Mouse (Mus musculus): ENCODE data around the gene Prdx6. TPM values are rescaled to one million over a fixed set of nuclear protein-coding genes. Genes with fewer than 3 reads are reported as not detected.

Gene Prdx6
- 314 and 331 TPM in 2 replicates for polyA plus RNA-seq (2016; fragmentation: Nextera tagmentation; extraction: Ambion mirVana)

DNA sequence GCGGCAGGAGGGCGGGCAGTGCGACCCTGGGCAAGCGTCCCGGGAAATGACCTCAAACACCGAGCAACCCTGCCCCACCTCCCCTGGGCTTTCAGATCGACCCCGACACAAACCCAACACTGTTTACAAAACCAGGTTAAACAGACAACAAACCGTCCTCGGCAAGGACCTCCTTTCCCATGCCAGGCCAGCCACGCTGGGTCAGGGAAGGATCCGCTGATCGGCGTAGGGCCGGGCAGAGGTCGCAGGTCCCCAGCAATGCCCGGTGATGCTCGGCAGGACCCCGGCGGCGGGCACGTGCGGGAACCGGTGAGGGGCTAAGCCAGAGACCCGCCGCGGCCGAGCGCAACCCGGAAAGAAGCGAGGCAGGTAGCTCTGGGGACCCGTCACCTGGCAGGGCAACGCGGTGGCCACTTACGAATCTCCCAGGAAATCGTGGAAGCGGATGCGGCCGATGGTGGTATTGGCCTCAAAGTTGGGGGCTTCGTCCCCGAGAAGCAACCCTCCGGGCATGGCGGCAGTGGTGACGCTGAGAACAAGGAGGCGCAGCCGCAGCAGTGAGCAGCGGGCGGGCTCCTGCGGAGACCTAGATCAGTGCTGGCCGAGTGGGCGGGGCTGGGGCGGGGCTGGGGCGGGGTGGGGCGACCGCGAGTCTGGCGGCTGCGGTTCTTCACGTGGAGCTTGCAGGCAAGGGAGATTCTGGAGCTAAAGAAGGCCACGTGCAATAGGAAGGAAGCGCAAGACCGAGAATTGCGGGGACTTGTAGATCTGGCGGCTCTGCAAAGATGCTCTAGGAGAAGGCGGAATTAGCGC lies at the start of gene Prdx6:
Prdx6 (minus strand) TSS at position 616 of the 813 bp plus-strand sequence.
- Histone ChIP-seq H3K4me2 (replicated peaks) (peak within 1 kb of the TSS; percentile 60), H3K27me3 (peaks cover 6% of the 10 kb centered on the region; the same call in 1 of the 2 replicates), H3K4me3 (peak within 1 kb of the TSS; percentile 79), H3K36me3 (no peaks in the 10 kb centered on the region), H3K27ac (peak within 1 kb of the TSS; percentile 62), H3K9ac (peak within 1 kb of the TSS; percentile 85), H3K4me1 (peaks cover 25% of the 10 kb centered on the region), H3K9me3 (replicated peaks) (no peaks in the 10 kb centered on the region)
- under 1% methylated on average over 66 of the region's 66 CpGs for WGBS
- ATAC-seq (ENCODE audit: low FRiP score), result peak; percentile 97

DNA sequence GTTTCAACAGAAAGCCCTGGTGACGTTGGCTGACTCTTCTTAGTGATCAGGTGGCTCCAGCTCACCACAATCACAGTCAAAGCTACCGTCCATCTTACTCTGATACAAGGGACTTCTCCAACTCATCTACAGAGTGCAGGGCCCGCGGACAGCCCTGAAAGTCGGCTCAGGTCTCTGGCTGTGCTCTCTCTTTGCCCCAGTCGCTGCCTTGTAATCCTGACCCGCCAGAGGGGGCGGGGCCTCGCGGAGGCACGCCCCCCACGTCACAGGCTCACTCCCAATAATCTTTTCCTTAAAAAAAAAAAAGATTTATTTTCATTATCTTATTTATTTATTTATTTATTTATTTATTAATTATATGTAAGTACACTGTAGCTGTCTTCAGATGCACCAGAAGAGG lies 37.2 kb upstream of the Prdx6 start:
- 0 out of 2 replicates have a peak, but pooled peaks cover 3% of the 10 kb centered on the region for H3K9me3 ChIP-seq (replicated peaks)
- H3K27ac ChIP-seq, result no peak overlapping the region
- H3K9ac ChIP-seq, result no peak overlapping the region
- no peaks in the 10 kb centered on the region for H3K27me3 ChIP-seq
- H3K4me2 ChIP-seq (replicated peaks), result no peak overlapping the region
- no peaks in the 10 kb centered on the region for H3K4me1 ChIP-seq
- H3K4me3 ChIP-seq, result no peak overlapping the region
- WGBS, result 53% methylated on average over 12 of the region's 12 CpGs
- no peak for ATAC-seq (ENCODE audit: low FRiP score)
- no peaks in the 10 kb centered on the region for H3K36me3 ChIP-seq

DNA sequence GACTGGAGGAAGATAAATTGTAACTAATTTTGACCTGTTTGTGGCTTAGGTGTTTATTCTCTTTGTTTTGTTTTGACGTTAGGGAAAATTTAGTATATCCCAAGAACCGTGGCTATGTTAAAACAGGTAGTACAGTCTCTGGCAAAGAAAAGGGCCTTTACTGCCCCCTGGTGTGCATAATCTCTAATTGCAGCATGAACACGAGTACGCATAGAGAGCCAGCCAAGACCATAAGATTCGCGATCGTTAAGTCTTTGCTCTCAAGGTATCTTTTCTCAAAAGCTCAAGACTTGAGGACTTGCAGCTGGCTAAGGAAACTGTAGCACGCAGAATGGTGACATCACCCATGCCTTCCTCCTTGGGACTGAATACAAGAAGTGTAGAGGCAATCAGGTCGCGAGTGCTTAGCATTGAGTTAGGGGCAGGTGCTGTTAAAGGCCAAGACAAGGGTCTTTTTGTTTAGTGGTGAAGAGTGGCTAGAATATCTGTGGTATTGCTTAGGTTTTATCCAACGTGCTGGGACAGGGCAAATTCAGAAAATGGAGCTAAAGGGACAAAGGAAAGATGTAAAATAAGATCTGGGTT lies 35.8 kb upstream of the Prdx6 start:
- Histone ChIP-seq H3K4me3 (no peak overlapping the region), H3K36me3 (no peaks in the 10 kb centered on the region), H3K9ac (no peak overlapping the region), H3K9me3 (replicated peaks) (0 out of 2 replicates have a peak, but pooled peaks cover 3% of the 10 kb centered on the region), H3K4me2 (replicated peaks) (no peak overlapping the region), H3K27me3 (no peaks in the 10 kb centered on the region), H3K4me1 (no peaks in the 10 kb centered on the region), H3K27ac (no peak overlapping the region)
- ATAC-seq (ENCODE audit: low FRiP score), result peak; percentile 52; the same call in 1 of the 2 replicates
- WGBS, result 34% methylated on average over 11 of the region's 11 CpGs

DNA sequence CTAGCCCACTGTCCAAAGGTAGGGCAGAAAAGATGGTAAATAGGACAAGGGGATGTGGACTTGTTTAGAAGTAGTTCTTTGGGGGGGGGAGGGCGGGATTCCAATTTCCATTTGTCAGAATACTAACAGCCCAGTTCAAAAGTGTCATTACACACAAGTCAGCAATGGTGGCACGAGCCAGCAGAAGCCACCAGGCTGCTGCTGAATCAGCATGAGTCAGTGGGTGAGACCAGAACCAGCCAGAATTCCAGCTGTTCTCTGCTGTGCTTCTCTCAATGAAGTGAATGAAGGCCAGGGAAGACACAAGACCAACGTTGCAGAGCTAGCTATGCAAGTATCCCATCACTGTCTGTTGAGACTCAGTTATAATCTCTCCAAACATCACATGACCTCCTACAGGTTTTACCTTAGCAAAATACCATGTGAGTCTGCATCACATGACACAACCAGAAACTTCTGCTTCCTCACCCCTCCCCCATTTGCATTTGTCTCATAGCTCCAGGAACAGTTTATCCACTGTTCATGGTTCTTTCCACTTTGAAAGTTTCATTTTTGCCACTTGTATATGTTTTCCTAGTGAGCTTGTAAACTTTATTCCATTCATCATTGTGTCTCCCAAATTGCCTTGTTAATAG lies 30.2 kb upstream of the Prdx6 start:
- Histone ChIP-seq H3K27ac (no peak overlapping the region), H3K4me3 (no peak overlapping the region), H3K9me3 (replicated peaks) (no peaks in the 10 kb centered on the region), H3K27me3 (no peaks in the 10 kb centered on the region), H3K4me2 (replicated peaks) (no peak overlapping the region), H3K9ac (no peak overlapping the region), H3K36me3 (no peaks in the 10 kb centered on the region), H3K4me1 (no peaks in the 10 kb centered on the region)
- ATAC-seq (ENCODE audit: low FRiP score), result no peak
- 80% methylated on average over 3 of the region's 3 CpGs for WGBS

DNA sequence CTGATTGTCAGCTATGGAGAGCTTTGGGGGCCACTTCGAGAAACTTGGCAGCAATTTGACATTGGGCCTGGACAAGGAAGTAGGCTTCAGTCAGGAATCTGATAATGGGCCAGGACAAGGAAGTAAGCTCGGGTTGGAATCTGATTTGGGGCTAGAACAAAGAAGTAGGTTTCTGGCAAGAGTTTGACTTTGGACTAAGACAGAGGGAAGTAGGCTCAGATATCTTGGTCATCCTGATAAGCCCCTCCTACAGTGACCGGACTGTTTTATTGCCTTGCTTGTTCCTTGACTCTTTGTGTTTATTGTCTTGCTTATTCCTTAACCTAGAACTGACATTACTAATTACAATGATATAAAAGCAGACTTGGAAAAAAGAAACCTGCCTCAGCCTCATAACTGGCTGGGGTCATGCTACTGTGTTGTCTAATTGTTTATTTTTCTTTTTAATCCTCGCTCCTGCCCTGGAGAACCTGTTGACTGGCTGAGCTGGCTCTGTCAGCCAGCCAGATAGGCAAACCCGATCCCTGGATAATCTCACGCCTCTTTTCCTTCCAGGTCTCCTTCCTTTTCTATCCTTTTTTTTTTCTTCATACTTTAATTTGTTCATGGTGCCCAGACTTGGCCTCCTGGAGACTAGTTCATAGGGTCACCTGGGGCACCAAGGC lies 28.4 kb upstream of the Prdx6 start:
- ATAC-seq (ENCODE audit: low FRiP score), result no peak
- Histone ChIP-seq H3K9me3 (replicated peaks) (no peaks in the 10 kb centered on the region), H3K9ac (no peak overlapping the region), H3K36me3 (no peaks in the 10 kb centered on the region), H3K27me3 (no peaks in the 10 kb centered on the region), H3K4me1 (no peaks in the 10 kb centered on the region), H3K4me2 (replicated peaks) (no peak overlapping the region), H3K27ac (no peak overlapping the region), H3K4me3 (no peak overlapping the region)
- 73% methylated on average over 6 of the region's 6 CpGs for WGBS

DNA sequence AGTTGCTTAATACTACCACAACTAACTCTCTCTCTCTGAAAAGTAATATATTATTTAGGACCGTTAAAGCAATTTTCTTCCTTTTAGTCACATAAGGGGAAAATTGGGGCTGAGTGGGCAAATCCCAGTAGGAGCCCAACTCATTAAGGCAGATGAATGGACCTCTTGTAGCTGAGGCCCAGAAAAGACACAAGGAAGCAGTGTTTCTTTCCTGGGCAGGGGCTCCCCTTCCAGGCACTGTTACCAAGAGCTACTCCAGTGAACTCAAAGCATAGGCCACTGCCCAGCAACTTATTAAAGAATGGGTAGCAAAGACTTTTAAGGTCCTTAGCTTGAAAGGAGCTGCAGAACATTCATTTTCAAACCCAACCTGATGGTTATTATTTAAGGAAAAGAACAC lies 22.5 kb upstream of the Prdx6 start:
- H3K36me3 ChIP-seq, result no peaks in the 10 kb centered on the region
- no peaks in the 10 kb centered on the region for H3K27me3 ChIP-seq
- no peak for ATAC-seq (ENCODE audit: low FRiP score)
- H3K4me1 ChIP-seq, result no peaks in the 10 kb centered on the region
- no peak overlapping the region for H3K4me3 ChIP-seq
- no peak overlapping the region for H3K4me2 ChIP-seq (replicated peaks)
- H3K9me3 ChIP-seq (replicated peaks), result no peaks in the 10 kb centered on the region
- no peak overlapping the region for H3K27ac ChIP-seq
- no peak overlapping the region for H3K9ac ChIP-seq
- whole genome bisulfite sequencing, result 30% methylated on average over 1 of the region's 1 CpGs

DNA sequence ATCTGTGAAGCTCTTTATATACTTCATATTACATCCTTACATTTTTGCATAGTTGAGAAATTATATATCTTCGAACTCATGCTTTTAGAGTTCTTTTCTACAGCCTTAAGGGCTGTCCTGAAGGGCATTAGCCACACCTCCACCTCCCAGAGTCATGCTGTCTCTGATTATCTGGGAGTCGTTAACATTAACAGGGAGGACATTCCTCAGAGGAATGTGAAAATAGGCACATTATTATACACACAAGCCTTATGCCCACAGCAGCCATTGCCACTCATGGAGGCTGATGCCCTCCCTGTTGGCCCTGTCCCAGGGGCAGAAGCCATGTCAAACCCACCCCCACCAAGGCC lies 20.4 kb upstream of the Prdx6 start:
- Histone ChIP-seq H3K4me3 (no peak overlapping the region), H3K4me1 (no peaks in the 10 kb centered on the region), H3K27me3 (no peaks in the 10 kb centered on the region), H3K4me2 (replicated peaks) (no peak overlapping the region), H3K9ac (no peak overlapping the region), H3K27ac (no peak overlapping the region), H3K9me3 (replicated peaks) (no peaks in the 10 kb centered on the region), H3K36me3 (no peaks in the 10 kb centered on the region)
- 69% methylated on average over 2 of the region's 2 CpGs for WGBS
- no peak for ATAC-seq (ENCODE audit: low FRiP score)

DNA sequence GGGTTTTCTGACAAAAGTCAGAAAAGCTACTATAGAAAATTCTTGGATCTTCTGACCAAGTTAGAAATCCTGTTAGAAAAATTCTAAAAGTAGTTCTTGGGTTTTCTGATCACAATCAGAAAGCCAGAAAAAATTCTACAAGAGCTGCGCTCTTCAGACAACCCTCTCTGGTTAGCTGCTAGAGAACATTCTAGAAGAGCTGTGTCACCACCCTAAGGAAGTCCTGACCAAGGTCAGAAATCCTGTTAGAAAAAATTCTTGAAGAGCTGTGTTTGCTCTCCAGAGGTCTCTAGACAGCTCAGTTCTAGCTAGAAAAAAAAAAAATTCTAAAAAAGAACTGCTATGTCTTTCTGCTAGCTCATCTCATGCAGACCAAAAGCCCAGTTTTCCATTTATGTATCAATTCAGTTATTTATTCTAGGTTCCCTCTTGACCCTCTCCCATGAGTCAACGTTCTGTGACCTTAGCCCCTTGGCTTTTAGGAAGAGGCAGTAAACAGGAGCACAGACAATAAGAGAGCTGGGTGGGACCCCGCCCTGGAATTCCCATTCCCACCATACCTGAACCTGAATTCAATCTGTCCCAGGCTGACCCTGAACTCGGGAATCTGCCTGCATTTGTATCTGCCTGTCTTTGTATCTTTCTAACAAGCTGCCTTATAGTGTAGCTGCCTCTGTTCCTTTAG lies 19.9 kb upstream of the Prdx6 start:
- Histone ChIP-seq H3K9me3 (replicated peaks) (no peaks in the 10 kb centered on the region), H3K36me3 (no peaks in the 10 kb centered on the region), H3K4me1 (no peaks in the 10 kb centered on the region), H3K4me3 (no peak overlapping the region), H3K27ac (no peak overlapping the region), H3K4me2 (replicated peaks) (no peak overlapping the region), H3K9ac (no peak overlapping the region), H3K27me3 (no peaks in the 10 kb centered on the region)
- 78% methylated on average over 4 of the region's 4 CpGs for WGBS
- ATAC-seq (ENCODE audit: low FRiP score), result no peak

DNA sequence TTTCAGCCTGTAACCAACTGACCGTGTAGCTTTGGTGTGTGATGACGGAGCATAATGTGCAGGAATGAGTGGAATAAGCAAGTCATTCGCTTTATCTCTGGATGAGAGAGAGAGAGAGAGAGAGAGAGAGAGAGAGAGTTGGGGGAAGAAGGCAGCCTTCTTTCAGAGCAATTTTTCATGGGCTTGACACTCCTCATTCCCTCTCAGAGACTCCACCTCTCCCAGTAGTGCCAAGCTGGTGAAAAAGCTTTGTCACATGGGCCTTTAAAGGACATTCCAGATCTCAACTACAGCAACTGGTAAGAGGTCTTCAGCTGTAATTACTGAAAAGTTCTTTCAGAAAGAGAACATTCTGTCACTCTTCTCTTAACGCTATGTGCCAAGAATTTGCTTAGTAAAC lies 18.3 kb upstream of the Prdx6 start:
- H3K36me3 ChIP-seq, result no peaks in the 10 kb centered on the region
- H3K27me3 ChIP-seq, result no peaks in the 10 kb centered on the region
- no peak overlapping the region for H3K4me3 ChIP-seq
- no peak overlapping the region for H3K9ac ChIP-seq
- H3K9me3 ChIP-seq (replicated peaks), result no peaks in the 10 kb centered on the region
- ATAC-seq (ENCODE audit: low FRiP score), result no peak
- H3K4me1 ChIP-seq, result no peaks in the 10 kb centered on the region
- 83% methylated on average over 4 of the region's 4 CpGs for WGBS
- H3K4me2 ChIP-seq (replicated peaks), result no peak overlapping the region
- no peak overlapping the region for H3K27ac ChIP-seq

DNA sequence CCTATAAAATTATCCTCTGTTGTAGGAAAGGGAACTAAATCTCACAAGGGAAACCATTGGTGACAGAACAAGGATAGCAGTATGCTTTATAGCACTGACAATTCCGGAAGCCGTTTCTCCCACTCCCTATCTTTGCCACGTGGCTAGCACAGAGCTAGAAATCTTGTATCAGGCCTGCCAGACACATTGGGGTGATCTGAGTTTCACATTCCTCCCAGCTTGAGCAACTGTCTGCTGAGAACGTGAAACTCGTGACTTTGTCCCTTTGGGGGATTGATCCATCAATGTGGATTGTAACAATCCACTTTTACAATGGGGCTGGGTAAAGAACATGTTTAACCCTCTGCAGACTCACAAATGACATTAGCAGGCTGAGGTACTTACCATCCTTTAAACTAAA lies 17.9 kb upstream of the Prdx6 start:
- Histone ChIP-seq H3K4me3 (no peak overlapping the region), H3K9ac (no peak overlapping the region), H3K36me3 (no peaks in the 10 kb centered on the region), H3K27me3 (no peaks in the 10 kb centered on the region), H3K9me3 (replicated peaks) (no peaks in the 10 kb centered on the region), H3K4me2 (replicated peaks) (no peak overlapping the region), H3K4me1 (no peaks in the 10 kb centered on the region), H3K27ac (no peak overlapping the region)
- WGBS, result 69% methylated on average over 5 of the region's 5 CpGs
- ATAC-seq (ENCODE audit: low FRiP score), result no peak

DNA sequence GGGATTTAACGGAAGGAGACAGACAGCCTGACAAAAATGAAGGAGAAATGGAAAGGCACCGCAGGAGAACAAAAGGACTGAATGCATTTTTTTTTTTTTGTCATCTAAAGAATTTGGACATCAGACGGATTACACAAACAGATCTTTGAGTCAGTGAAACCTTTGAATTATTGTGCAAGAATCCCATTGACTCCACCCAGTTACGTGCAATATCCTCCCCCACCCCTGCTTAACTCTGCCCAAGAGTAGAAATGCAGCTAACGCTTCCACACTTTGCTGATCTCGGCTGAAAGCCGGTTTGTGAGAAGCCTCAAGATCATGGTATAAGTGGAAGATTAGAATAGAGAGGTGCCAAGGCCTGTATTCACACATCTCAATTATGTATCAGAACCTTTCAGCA lies 17.1 kb upstream of the Prdx6 start:
- no peak for ATAC-seq (ENCODE audit: low FRiP score)
- Histone ChIP-seq H3K27me3 (no peaks in the 10 kb centered on the region), H3K27ac (no peak overlapping the region), H3K4me1 (no peaks in the 10 kb centered on the region), H3K9ac (no peak overlapping the region), H3K4me2 (replicated peaks) (no peak overlapping the region), H3K4me3 (no peak overlapping the region), H3K9me3 (replicated peaks) (no peaks in the 10 kb centered on the region), H3K36me3 (no peaks in the 10 kb centered on the region)
- 72% methylated on average over 7 of the region's 7 CpGs for WGBS

DNA sequence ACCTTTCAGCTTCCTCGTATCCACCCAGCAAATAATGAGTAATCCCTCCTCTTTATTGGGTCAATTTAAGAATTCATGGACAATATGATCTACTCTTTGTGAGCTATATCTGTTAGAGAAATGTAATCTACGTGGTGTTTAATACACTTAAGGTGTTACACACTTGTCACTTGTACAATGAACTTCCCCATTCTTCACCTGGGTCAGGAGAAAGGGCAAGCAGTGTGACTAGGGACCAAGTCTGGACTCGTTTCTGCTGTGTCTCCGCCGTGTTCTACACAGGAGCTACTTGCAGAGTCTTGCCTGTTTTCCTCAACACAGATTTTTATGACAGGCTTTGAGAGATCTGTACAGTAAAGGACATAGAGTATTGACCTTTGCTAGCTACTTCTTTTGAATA lies 13.9 kb upstream of the Prdx6 start:
- no peak overlapping the region for H3K9ac ChIP-seq
- no peaks in the 10 kb centered on the region for H3K36me3 ChIP-seq
- no peaks in the 10 kb centered on the region for H3K27me3 ChIP-seq
- no peak overlapping the region for H3K4me3 ChIP-seq
- H3K27ac ChIP-seq, result no peak overlapping the region
- H3K9me3 ChIP-seq (replicated peaks), result no peaks in the 10 kb centered on the region
- H3K4me1 ChIP-seq, result no peaks in the 10 kb centered on the region
- WGBS, result 84% methylated on average over 5 of the region's 5 CpGs
- ATAC-seq (ENCODE audit: low FRiP score), result no peak
- no peak overlapping the region for H3K4me2 ChIP-seq (replicated peaks)
